Mouse (Mus musculus): Measurements from ENCODE around the gene Trim12c. TPM values are rescaled to one million over a fixed set of nuclear protein-coding genes. Genes with fewer than 3 reads are reported as not detected.
"Not testable (repeated sequence)": the region's sequence is repeated elsewhere in the genome, so short reads cannot be mapped to it uniquely, and the experiment has no call there.

The Trim12c gene
- 1.2 and 1.5 TPM in 2 replicates for polyA plus RNA-seq (2012)

GRCm38 (mm10) chr7:104352717-104353599 is at the start of gene Trim12c:
Gene Trim12c, minus strand, starts transcription at chr7:104353362.
- no peak for TF ChIP-seq GATA1 (IDR thresholded peaks at IDR 0.05; ENCODE audit: low read length)

DNA sequence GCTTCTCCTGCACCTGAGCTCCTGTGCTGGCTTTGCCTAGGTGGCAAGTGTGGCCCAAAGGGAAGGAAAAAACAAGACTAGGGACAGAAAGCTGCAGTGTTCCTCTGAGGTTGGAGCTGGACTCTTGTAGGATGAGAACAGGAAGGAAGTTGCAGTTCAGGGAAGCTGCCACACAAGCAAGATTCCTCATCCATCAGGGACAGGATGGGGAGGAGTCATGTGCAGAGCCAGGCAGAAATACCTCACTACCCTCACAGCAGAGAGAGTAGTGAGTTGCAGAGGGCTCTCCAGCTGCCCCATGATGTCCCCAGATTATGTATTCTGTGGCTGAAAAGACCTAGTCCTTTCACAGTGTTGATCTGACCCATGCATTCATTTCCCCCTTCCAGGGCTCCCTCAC is 48.0 kb upstream of the Trim12c start:
- TF ChIP-seq GATA1 (IDR thresholded peaks at IDR 0.05; ENCODE audit: low read length), result no peak

DNA sequence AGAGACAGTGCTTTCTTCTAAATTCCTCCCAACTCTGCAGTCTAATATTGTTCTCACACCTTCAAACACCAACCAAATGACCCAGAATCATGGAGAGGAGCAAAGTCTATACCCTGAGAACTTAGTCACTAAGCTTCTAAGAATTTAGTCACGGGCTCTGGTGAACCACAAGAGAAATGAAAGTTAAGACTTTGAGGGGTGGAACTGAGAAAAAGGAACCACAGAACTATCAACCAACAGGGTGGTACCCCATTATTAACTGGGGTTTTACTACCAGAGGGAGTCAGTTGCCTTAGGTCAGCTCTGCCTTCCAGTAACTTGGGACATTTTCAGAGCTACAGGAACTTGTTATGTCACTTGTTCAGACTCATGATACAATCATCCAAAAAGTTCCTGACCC is 47.5 kb upstream of the Trim12c start, which contains the start of gene Trim30c:
TSS of gene Trim30c (minus strand) at position 140 of the 400 bp plus-strand sequence.
- no peak for TF ChIP-seq GATA1 (IDR thresholded peaks at IDR 0.05; ENCODE audit: low read length)

- TF ChIP-seq GATA1 (IDR thresholded peaks at IDR 0.05; ENCODE audit: low read length), result no peak
Measured at GRCm38 (mm10) chr7:104398492-104398891, 45.3 kb upstream of the Trim12c start.

DNA sequence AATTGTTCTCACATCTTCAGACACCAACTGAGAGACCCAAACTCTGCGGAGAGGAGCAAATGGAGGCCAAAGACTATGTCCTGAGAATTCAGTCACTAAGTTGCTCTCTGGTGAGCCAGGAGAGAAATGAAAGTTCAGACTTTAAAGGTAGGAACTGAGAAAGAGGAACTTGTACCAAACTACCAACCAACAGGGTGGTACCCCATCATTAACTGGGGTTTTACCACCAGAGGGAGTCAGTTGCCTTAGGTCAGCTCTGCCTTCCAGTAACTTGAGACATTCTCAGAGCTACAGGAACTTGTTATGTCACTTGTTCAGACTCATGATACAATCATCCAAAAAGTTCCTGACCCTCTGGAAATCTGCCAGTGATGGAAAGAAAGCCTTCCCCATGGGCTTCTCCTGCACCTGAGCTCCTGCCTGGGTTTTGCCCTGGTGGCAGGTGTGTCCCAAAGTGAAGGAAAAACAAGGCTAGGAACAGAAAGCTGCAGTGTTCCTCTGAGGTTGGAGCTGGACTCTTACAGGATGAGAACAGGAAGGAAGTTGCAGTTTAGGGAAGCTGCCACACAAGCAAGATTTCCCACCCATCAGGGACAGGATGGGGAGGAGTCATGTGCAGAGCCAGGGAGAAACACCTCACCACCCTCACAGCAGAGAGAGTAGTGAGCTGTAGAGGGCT is 16.7 kb upstream of the Trim12c start, which contains the start of gene Trim30b:
TSS of gene Trim30b (minus strand) at position 149 of the 679 bp plus-strand sequence.
- TF ChIP-seq GATA1 (IDR thresholded peaks at IDR 0.05; ENCODE audit: low read length), result no peak

GRCm38 (mm10) chr7:104366339-104366738 is 13.2 kb upstream of the Trim12c start:
- TF ChIP-seq GATA1 (IDR thresholded peaks at IDR 0.05; ENCODE audit: low read length), result no peak

DNA sequence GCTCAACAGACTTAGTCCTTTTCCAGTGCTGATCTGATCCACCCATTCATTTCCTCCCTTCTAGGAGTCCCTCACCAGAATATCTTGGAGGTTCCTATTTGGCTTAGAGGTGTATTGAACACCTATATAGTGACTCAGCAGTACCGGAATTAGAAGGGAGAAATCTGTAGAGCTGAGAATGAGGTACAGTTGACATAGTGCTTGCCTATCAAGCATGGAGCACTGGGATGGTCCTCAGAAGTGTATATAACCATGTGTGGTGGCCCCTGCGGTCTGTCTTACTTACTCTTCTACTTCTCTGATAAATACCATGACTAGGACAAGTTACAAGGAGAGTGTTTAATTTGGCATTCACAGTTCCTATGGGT is 422 bp upstream of the Trim12c start:
- no peak for TF ChIP-seq GATA1 (IDR thresholded peaks at IDR 0.05; ENCODE audit: low read length)

DNA sequence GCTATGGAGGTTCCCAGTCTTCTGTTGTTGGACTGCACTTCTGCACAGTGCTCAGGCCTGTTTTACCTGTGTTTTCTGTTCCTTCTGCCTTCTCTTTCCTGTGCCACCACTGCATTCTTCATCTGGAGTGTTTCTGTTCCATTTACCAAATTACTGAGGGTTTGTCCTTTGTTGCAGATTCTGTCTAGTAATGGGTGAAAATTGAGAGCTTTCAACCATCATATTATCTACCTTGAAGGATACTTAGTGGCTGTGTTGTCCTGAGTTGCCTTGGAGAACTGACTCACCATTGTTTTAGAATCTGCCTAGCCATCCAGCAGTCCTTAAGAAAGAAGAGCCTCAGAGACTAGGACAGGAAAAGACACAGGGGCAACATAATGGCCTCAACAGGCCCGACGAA is 24.0 kb downstream of the Trim12c start, which contains the start of gene Trim34b:
TSS of gene Trim34b (plus strand) at position 301 of the 400 bp plus-strand sequence.
- TF ChIP-seq GATA1 (IDR thresholded peaks at IDR 0.05; ENCODE audit: low read length), result not testable (repeated sequence)

DNA sequence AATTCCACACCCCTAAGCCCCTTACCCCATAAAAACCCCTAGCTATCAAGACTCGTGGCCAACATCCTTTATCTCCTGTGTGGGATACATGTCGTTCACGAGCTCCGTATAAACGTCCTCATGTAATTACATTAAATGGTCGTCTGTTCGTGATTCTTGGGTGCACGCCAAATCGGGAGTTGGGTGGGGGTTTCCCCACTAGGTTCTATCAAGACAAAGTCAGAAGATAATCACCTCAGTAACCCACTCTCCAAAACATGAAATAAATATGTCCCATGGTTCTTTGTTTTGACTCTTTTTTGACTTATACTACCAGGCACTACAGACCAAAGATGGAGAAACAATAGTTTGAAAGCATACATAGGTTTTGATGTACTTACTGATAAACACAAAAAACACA is 31.1 kb downstream of the Trim12c start:
- no peak for TF ChIP-seq GATA1 (IDR thresholded peaks at IDR 0.05; ENCODE audit: low read length)

- not testable (repeated sequence) for TF ChIP-seq GATA1 (IDR thresholded peaks at IDR 0.05; ENCODE audit: low read length)
Measured at GRCm38 (mm10) chr7:104315369-104316080, 37.6 kb downstream of the Trim12c start, which contains the start of gene Trim12a. Gene Trim12a, minus strand, starts transcription at chr7:104315466.

DNA sequence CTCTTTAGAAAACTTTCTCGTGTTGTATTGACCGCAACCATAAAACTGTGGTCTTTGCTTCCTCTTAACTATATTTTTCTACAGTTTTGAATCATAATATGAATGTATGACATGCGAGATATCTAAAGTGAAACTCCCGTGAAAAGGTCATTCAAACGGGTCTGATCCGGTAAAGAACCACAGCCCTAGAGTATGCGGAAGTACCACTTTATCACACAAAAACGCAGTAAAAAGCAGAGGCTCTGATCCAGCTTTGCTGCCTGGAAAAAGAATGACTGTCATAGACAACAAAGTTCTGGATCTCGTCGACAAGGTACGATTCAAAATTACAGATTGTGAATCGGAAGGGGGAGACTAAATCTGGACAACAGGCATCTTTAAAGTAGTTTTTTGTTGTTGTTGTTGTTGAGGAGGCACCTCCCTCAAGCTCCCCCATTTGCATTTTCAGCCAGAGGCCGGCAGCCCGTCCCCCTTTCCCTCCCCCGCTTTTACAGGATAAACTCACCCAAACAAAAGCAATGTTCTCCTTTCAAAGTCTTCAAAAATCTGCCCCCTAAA is 38.3 kb downstream of the Trim12c start:
- no peak for TF ChIP-seq GATA1 (IDR thresholded peaks at IDR 0.05; ENCODE audit: low read length)

GRCm38 (mm10) chr7:104291638-104292400 is 61.3 kb downstream of the Trim12c start:
- TF ChIP-seq GATA1 (IDR thresholded peaks at IDR 0.05; ENCODE audit: low read length), result no peak

DNA sequence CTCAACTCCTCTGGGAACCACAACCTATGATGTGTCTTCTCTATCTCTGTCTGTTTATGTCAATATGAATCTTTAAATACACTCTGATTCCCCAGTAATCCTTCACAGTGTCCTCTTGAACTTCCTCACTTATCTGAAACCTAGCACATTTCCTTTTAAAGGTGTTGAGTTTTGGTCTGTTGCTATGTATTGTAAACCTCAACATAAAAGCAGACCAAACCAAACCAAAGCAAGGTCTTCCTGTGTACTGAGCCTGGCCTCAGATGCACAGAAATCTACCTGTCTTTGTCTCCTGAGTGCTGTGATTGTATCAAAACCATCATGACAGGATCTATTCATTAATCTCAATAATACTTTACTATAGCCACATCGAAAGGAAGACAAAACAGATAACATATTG is 62.5 kb downstream of the Trim12c start:
- TF ChIP-seq GATA1 (IDR thresholded peaks at IDR 0.05; ENCODE audit: low read length), result no peak

Other genes starting within 250 kb of the Trim12c start
- gene Olfr646, start 248.5 kb downstream of the Trim12c start, polyA plus RNA-seq (2012), result not detected in 2 replicates
- gene Ubqln5, start 223.5 kb downstream of the Trim12c start, polyA plus RNA-seq (2012), result not detected in 2 replicates
- gene Olfr643, start 216.0 kb downstream of the Trim12c start, polyA plus RNA-seq (2012), result not detected in 2 replicates
- gene Ubqln3, start 210.1 kb downstream of the Trim12c start, polyA plus RNA-seq (2012), result not detected in 2 replicates
- gene Ubqlnl, start 202.8 kb downstream of the Trim12c start, polyA plus RNA-seq (2012), result not detected in 2 replicates
- not detected in 2 replicates for gene Olfm5, start 188.5 kb downstream of the Trim12c start, polyA plus RNA-seq (2012)
- gene Olfr648, start 170.0 kb downstream of the Trim12c start, polyA plus RNA-seq (2012), result not detected in 2 replicates
- gene Olfr649, start 157.4 kb downstream of the Trim12c start, polyA plus RNA-seq (2012), result not detected in 2 replicates
- gene Trim6, start 134.6 kb downstream of the Trim12c start, polyA plus RNA-seq (2012), result not detected in 2 replicates
- 0.09 and 0.11 TPM in 2 replicates for gene Trim34a, start 108.9 kb downstream of the Trim12c start, polyA plus RNA-seq (2012)
- not detected in 2 replicates for gene Trim5, start 65.3 kb downstream of the Trim12c start, polyA plus RNA-seq (2012)
- not detected in 2 replicates for gene Trim12a, start 37.9 kb downstream of the Trim12c start, polyA plus RNA-seq (2012)
- gene Trim34b, start 23.9 kb downstream of the Trim12c start, polyA plus RNA-seq (2012), result 0.09 and 0.14 TPM in 2 replicates
- gene Trim30b, start 16.5 kb upstream of the Trim12c start, polyA plus RNA-seq (2012), result not detected in 2 replicates
- not detected in 2 replicates for gene Trim30c, start 47.5 kb upstream of the Trim12c start, polyA plus RNA-seq (2012)
- gene Trim30a, start 111.8 kb upstream of the Trim12c start, polyA plus RNA-seq (2012), result not detected in 2 replicates
- gene Trim30d, start 154.5 kb upstream of the Trim12c start, polyA plus RNA-seq (2012), result not detected in 2 replicates
- not detected in 2 replicates for gene Olfr651, start 196.8 kb upstream of the Trim12c start, polyA plus RNA-seq (2012)
- not detected in 2 replicates for gene Olfr652, start 207.5 kb upstream of the Trim12c start, polyA plus RNA-seq (2012)
- gene Olfr653, start 224.0 kb upstream of the Trim12c start, polyA plus RNA-seq (2012), result not detected in 2 replicates
- gene Olfr654, start 233.7 kb upstream of the Trim12c start, polyA plus RNA-seq (2012), result not detected in 2 replicates
- gene Olfr655, start 248.4 kb upstream of the Trim12c start, polyA plus RNA-seq (2012), result not detected in 2 replicates